Mouse (Mus musculus) NIH3T3 (cell line): Measurements from ENCODE around the gene Praf2.

ENCODE experiments used
- DNase-seq: peaks from one replicate; pipeline ENCODE4 v3.0.0-alpha.2; 2012; ENCODE audit warnings: low read depth

The Praf2 gene

GRCm38 (mm10) chrX:7728215-7728921 is at the start of gene Praf2:
Gene Praf2, plus strand, starts transcription at chrX:7728439.
- peak; percentile 92 for DNase-seq

GRCm38 (mm10) chrX:7678986-7679385 is 49.3 kb upstream of the Praf2 start:
- peak; percentile 22 for DNase-seq

DNA sequence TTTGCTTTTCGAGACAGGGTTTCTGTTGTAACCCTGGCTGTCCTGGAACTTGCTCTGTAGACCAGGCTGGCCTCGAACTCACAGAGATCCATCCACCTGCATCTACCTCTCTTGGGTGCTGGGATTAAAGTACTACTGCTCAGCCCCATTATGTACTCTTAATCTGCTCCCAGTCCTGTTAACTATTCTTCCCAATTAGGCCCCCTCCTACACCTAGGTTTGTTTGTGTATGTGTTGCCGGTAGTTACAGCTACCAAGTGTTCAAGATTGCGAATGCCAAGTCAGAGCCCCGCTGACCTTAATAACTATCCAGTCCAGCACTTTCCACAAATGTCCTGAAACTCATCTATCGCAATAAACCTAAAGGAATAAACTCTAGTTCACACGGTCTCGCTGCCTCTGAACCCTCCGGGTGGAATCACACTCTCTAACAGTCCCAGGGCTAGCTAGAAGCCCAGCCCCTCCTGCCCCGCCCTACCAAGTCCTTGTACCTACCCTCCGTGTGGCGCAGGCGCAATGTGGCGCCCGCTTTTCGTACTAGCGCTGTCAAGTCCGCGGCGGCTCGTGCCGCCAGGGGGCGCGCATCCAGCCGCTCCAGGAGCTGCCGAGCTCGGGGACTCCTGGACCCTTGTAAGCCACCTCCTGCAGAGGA is 48.7 kb upstream of the Praf2 start:
- DNase-seq = peak; percentile 95

- no peak for DNase-seq
Observed at GRCm38 (mm10) chrX:7680057-7680412, 48.2 kb upstream of the Praf2 start.

- no peak for DNase-seq
Observed at GRCm38 (mm10) chrX:7680864-7681263, 47.4 kb upstream of the Praf2 start, which contains the start of gene Magix. Gene Magix, minus strand, starts transcription at chrX:7681251.

DNA sequence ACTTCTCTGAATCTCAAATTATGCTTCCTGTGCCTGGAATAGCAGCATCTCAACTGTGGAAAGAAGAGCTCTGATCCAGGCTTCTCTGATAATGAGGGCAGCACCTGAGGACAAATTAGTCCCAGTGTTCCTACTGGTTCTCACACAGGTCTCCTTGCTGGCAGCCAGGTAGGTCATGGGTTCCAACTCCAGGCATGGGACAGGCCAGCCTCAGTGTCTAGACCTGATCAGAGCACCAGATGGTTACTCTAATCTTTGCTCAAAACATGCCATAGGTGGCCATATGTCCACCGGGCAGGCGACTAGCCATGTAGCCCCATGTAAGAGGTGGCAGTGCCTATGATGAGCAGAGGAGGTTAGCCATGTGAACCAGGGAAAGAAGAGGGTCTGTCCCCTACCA is 39.9 kb upstream of the Praf2 start:
- DNase-seq = no peak

DNA sequence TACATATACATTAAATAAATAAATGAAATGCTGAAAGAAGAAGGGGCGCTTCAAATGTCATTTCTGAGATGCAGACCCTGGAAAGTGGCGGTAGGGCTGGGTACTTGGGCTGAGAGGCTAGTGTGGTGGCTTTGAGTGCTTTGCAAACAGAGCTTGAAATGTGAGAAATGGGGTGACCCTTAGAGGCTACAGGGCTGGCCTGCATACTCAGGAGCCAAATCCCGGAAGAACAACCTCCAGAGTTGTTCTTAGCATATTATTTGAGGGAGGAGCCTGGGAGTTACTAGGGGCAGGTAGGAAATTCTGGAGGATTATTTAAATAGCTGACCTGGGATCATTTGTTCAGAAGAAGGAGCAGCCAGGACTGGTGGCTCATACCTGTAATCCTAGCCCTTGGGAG is 37.8 kb upstream of the Praf2 start:
- no peak for DNase-seq

GRCm38 (mm10) chrX:7692862-7693261 is 35.4 kb upstream of the Praf2 start:
- peak; percentile 62 for DNase-seq

DNA sequence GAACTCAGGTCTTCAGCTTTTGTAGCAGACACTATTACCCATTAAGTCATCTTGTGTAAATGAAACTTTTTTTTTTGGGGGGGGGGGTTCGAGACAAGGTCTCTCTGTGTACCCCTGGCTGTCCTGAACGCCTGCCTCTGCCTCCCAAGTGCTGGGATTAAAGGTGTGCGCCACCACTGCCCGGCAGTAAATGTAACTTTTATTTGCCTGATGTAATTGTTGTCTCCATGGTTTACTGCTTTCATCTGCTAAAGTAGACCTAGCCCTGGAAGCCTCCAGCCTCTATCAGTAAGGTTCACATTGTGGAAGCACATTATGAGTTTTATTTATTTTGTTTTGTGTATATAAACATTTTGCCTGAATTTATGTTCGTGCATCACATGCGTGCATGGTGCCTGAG is 31.7 kb upstream of the Praf2 start:
- DNase-seq = no peak

DNA sequence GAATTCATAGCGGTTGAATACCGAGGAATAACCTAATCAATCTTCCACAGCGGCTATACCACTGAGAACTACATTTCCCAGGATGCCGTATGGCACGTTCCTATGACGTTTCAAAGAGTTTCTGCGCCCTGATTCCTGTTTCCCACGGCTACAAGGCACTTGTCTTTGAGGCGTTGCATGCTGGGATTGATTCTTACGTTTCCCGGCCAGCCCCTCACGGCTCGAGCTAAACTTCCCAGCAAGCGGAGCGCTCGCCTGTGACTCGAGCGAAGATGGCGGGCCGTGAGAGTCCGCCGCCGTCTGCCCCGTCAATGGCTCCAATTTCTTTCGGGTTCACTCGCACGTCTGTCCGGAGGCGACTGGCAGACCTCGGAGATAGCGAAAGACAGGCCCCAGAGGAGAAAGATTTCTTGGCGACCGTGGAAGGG is 31.3 kb upstream of the Praf2 start, which contains the start of gene Gpkow:
Gene Gpkow (plus strand): TSS at position 178 of the 428 bp plus-strand sequence.
- peak; percentile 91 for DNase-seq

- peak; percentile 6 for DNase-seq
Observed at GRCm38 (mm10) chrX:7713764-7714134, 14.5 kb upstream of the Praf2 start.

DNA sequence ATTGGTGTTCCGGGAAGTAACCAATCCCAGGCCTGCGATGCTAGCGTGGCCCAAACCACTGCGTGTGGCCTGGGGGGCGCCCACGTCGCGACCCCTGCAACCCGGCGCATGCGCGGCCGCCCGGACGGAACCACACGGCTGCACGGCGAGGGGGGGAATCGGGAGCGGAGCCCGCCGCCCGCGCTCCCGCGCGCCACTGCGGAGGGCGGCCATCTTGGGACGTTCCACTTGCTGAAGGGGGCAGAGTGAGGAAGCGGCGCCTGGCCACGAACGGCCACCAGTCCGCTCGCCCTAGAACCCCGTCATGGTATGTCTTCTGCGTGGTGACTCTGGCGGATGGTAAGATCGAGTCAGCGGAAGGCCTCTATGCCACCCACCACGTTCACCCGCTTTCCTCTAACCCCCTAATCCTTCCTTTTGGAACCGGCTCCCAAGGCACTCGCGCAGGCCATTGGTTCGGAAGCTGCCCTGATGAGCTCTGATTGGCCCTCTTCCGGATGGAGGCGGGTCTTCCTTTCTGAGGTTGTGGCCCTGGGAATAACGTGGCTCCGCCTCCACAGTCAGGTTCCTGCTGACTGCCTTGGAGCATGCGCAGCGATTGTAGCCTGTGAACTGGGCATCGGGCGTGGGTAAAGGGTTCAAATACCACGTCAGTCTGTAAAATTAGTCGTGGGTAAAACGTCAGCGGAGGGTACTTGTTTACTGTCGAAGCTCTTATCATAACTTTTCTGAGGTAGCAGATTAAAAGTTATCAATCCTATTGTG is 13.9 kb upstream of the Praf2 start, which contains the start of gene Wdr45:
Gene Wdr45 (plus strand): TSS at position 199 of the 765 bp plus-strand sequence.
- DNase-seq = peak; percentile 96

GRCm38 (mm10) chrX:7716058-7716457 is 12.2 kb upstream of the Praf2 start:
- DNase-seq = peak; percentile 43

- peak; percentile 79 for DNase-seq
Observed at GRCm38 (mm10) chrX:7721514-7722281, 6.5 kb upstream of the Praf2 start, which contains the start of gene Gm45208. Gene Gm45208, plus strand, starts transcription at chrX:7722245.

DNA sequence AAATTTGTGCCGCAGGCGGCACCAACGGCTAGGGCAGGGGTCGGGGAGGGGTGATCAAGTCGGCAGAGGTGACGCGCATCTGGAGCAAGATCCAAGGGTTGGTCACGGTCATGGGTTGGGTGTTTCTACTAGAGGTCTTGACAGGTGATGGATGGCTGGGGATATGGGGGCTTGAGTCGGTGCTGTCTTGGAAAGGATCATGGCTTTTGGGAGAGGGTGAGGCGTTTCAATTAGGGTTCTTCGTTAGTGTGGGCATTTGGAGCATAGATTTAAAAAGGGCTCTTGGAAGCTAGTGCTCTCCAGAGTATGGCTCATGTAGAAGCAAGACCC is 6.0 kb upstream of the Praf2 start:
- DNase-seq = no peak

- peak; percentile 31 for DNase-seq
Observed at GRCm38 (mm10) chrX:7722691-7723090, 5.5 kb upstream of the Praf2 start.

DNA sequence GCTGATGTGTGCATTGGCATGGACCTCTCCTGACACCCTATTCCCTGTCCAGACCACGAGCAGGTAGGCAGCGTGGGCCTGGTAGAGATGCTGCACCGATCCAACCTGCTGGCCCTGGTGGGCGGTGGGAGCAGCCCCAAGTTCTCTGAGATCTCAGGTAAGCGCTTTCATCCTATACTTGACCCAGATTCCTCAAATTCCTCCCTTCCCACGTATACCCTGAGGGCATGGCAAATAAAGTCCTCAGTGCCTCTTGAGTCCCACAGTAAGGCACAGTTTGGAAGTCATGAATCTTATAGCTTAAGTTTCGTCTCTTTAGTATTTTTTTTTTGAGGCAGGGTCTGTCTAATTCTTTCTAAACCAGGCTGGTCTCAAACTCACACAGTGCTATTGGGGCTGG is 4.1 kb upstream of the Praf2 start:
- DNase-seq = no peak

- no peak for DNase-seq
Observed at GRCm38 (mm10) chrX:7725841-7726240, 2.4 kb upstream of the Praf2 start.

DNA sequence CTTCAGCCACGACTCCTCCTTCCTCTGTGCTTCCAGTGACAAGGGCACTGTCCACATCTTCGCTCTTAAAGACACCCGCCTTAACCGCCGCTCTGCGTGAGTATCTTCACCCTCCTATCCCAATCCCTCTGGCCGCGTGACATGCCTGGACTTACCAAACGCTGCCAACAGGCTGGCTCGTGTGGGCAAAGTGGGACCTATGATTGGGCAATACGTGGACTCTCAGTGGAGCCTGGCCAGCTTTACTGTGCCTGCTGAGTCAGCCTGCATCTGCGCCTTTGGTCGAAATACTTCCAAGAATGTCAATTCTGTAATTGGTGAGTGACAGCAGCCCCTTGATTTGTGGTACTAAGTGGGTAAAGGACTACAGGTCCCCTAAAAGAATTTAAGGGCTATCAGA is 1.1 kb upstream of the Praf2 start:
- peak; percentile 53 for DNase-seq

GRCm38 (mm10) chrX:7728922-7729265 is 655 bp downstream of the Praf2 start:
- peak; percentile 23 for DNase-seq

DNA sequence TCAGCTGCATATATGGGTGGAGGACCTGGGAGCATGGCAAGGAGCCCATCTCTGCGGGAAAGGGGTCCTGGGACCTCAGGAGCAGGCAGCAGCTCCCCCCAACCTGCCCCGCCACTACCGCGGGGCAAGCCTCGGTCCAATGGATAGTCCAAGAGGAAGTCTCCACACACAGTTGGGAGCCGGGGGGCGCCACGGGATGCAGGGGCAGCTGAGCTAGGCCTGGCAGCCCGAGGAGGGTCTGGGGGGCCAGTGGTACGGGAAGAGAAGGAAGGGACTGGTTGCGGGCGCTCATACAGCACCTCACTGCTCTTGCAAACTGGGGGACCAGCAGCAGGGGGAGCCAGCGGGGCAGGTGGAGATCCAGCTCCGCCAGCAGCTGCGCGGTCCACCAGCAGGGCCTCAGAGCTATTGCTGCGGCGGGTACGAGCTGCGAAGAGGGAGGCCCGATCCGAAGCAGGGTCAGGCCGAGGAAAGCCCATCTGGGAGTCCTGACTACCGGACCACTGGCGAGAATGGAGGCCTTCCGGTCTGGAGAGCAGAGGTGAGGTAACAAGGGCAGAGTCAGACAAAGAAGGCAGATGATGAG is 5.4 kb downstream of the Praf2 start:
- DNase-seq = no peak
